Mouse (Mus musculus): ENCODE measurements around the gene Rarres2.

DNA sequence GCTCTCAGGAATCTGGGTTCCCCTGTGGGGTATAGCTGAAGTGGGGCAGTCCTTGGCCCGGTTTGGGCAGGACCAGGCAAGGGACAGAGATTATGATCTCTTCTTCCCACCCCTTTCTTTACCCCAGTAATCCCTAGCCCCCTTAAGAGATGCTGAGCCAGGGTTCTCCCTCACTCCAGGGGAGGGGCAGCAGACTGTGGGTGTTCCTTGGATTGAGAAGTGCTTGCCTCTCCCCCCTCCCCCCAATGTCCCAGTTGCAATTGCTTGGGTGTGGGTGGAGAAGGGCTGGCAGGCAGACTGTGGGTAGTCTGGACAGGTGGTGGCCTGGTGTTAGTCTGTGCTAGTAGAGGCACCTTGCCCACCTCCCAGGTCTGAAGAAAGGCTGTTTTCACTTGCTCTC is 22.7 kb upstream of the Rarres2 start:
- TF ChIP-seq GATA1 (IDR thresholded peaks at IDR 0.05; ENCODE audit: low read length) (no peak), TAL1 (IDR thresholded peaks at IDR 0.05; ENCODE audit: low read length) (no peak)
